Mouse (Mus musculus) lung, adult 2 months (tissue): ENCODE measurements around the gene Fbln5.

ENCODE experiments used
- CTCF ChIP-seq: fragments of 200-500 bp; IDR thresholded peaks from 2 replicates; pipeline ENCODE4 v1.5.1; 2011; ENCODE audit warnings: mild to moderate bottlenecking, low read length, control low read depth; ENCODE audit not compliant: insufficient read depth
- POLR2A ChIP-seq: fragments of 200-500 bp; IDR thresholded peaks from 2 replicates; pipeline ENCODE4 v1.6.1; 2011; ENCODE audit warnings: low read depth, mild to moderate bottlenecking, control low read depth, low read length, borderline replicate concordance; ENCODE audit errors: extremely low read depth

GRCm38 (mm10) chr12:101836546-101837274 lies 17.9 kb upstream of the Fbln5 start:
- no peak for TF ChIP-seq POLR2A
- TF ChIP-seq CTCF, result no peak
